Mouse (Mus musculus) embryonic facial prominence, embryonic 13.5 days (tissue): Measurements from ENCODE around the gene Chga. TPM values are rescaled to one million over a fixed set of nuclear protein-coding genes. Genes with fewer than 3 reads are reported as not detected.

ENCODE experiments used
- ATAC-seq: fragments of 200-750 bp; cut with Nextera tagmentation; 2 replicates; pipeline ENCODE4 v1.8.0; 2017; ENCODE audit warnings: low read depth; ENCODE audit not compliant: insufficient number of reproducible peaks, insufficient read depth, low FRiP score, low TSS enrichment
- H3K27ac ChIP-seq: fragments of 300-500 bp; sonication (generic); 2 replicates; pipeline ENCODE4 v1.5.1; 2015; ENCODE audit warnings: moderate library complexity, mild to moderate bottlenecking, inconsistent platforms
- H3K27me3 ChIP-seq: fragments of 300-500 bp; sonication (generic); 2 replicates; pipeline ENCODE4 v1.6.1; 2015; ENCODE audit warnings: mild to moderate bottlenecking, inconsistent platforms
- H3K36me3 ChIP-seq: fragments of 300-500 bp; sonication (generic); 2 replicates; pipeline ENCODE4 v1.6.1; 2015; ENCODE audit warnings: mild to moderate bottlenecking, inconsistent platforms
- H3K4me1 ChIP-seq: fragments of 300-500 bp; sonication (generic); 2 replicates; pipeline ENCODE4 v1.6.1; 2015; ENCODE audit warnings: inconsistent platforms
- H3K4me2 ChIP-seq: fragments of 300-500 bp; sonication (generic); 2 replicates; pipeline ENCODE4 v1.6.1; 2015; ENCODE audit warnings: moderate library complexity, mild to moderate bottlenecking, inconsistent platforms
- H3K4me3 ChIP-seq: fragments of 300-500 bp; sonication (generic); 2 replicates; pipeline ENCODE4 v1.5.1; 2015; ENCODE audit warnings: mild to moderate bottlenecking, inconsistent platforms
- H3K9ac ChIP-seq: fragments of 300-500 bp; sonication (generic); 2 replicates; pipeline ENCODE4 v1.6.1; 2015; ENCODE audit warnings: mild to moderate bottlenecking, inconsistent platforms
- H3K9me3 ChIP-seq: fragments of 300-500 bp; sonication (generic); 2 replicates; pipeline ENCODE4 v1.6.1; 2016; ENCODE audit warnings: inconsistent platforms
- WGBS: fragments of 180-500 bp; shearing (Covaris S2); methylation state at CpG from one replicate; pipeline ENCODE4 v1.1.7; 2015; ENCODE audit warnings: mixed read lengths; 5-methylcytosine and 5-hydroxymethylcytosine counted together
- polyA plus RNA-seq: library from polyadenylated mRNA; unstranded; fragments of >200 nt; fragmentation: Nextera tagmentation; extraction: Ambion mirVana; gene quantifications from 2 replicates; pipeline ENCODE4 v1.2.1, GENCODE M21; 2015

Gene Chga
- polyA plus RNA-seq, 1 experiment from 2014 or later = 3.4 TPM

DNA sequence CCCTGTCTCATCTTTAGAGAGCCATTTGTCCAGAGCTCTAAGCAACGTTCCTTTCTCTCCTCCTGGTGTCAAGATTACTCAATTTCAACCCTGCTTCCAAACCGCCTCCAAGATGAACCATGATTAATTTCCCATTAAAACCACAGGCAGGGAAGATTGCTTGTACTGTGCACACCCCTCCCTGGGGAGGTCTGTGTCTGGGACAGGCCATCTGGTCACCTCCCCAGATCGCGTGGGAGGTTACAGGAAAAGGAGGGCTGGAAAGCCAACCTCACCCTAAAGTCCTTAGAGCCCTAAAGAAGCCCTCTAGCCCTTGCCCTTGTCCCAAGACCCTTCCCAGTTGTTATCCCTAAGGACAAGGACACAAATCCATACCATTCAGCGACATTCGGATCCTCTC lies 45.6 kb downstream of the Chga start:
- Histone ChIP-seq H3K36me3 (peaks cover 16% of the 10 kb centered on the region), H3K27me3 (no peaks in the 10 kb centered on the region), H3K9me3 (peaks cover 5% of the 10 kb centered on the region; the same call in 1 of the 2 replicates), H3K27ac (no peak overlapping the region), H3K4me3 (no peak overlapping the region), H3K9ac (no peak overlapping the region), H3K4me1 (peaks cover 41% of the 10 kb centered on the region), H3K4me2 (no peak overlapping the region)
- 41% methylated on average over 6 of the region's 6 CpGs for WGBS
- ATAC-seq = no peak

DNA sequence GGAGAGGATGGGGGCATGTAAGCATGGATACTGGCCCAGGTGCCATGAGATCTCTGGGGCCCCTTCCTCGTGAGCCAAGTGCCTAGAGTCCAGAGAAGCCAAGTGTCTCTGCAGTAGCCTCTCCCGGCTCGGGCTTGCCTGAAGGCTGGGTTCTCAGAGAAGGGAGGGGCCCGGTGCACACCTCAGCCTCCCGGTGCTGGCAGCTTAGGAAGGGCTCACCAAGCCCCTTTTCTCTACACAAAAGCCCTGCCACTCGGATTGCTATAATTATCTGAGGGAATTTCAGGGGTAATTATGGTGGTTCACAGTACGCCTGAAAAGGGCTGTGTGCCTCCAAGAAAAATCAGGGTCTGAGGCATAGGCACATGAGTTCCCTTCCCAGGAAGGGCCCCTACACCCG lies 47.1 kb downstream of the Chga start:
- H3K27me3 ChIP-seq = no peaks in the 10 kb centered on the region
- 19% methylated on average over 8 of the region's 8 CpGs for WGBS
- peak overlapping the region; percentile 27; the same call in 1 of the 2 replicates for H3K4me2 ChIP-seq
- H3K36me3 ChIP-seq = peaks cover 16% of the 10 kb centered on the region
- H3K4me3 ChIP-seq = no peak overlapping the region
- peak overlapping the region; percentile 49 for H3K9ac ChIP-seq
- peak overlapping the region; percentile 78 for H3K27ac ChIP-seq
- peaks cover 5% of the 10 kb centered on the region; the same call in 1 of the 2 replicates for H3K9me3 ChIP-seq
- H3K4me1 ChIP-seq = peaks cover 46% of the 10 kb centered on the region
- ATAC-seq = peak; percentile 11; the same call in 1 of the 2 replicates

DNA sequence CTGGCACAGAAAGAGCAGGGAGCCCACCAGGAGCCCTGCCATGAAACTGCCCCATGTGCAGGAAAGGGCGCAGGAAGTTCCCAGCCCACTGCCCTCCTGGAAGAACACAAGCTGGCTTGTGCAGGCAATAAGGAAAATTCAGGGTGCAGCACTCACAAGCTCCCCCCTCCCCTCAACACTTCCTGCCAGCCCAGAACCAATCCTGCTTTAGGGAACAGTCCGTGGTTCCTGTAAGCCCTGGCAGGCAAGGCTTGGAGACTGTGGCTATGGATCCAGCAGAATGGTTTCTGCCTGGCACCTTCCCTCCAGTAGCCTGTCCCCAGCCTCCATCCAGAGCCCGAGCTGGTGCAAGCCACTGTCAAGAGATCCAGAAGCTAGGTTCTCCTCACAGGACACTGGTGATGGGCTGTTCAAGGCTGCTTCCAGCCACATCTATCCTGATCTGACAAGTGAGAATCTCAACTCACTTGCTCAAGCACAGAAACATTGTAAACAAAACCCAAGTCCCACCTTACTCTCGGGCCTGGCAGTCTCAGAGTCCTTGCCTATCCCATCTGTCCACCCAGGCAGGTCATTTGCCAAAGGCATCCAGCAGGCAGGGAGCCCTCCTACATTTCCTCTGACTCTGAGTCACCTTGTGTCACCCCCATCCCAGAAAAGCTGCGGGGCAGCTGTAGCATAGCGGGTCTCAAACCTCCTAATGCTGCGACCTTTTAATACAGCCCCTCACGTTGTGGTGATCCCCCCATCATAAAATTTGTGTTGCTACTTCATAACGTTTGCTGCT lies 47.7 kb downstream of the Chga start:
- Histone ChIP-seq H3K36me3 (peaks cover 16% of the 10 kb centered on the region), H3K27ac (peak overlapping the region; percentile 78), H3K4me1 (peaks cover 46% of the 10 kb centered on the region), H3K4me2 (peak overlapping the region; percentile 27; the same call in 1 of the 2 replicates), H3K4me3 (no peak overlapping the region), H3K9ac (peak overlapping the region; percentile 49), H3K9me3 (peaks cover 5% of the 10 kb centered on the region; the same call in 1 of the 2 replicates), H3K27me3 (no peaks in the 10 kb centered on the region)
- 61% methylated on average over 9 of the region's 9 CpGs for WGBS
- peak; percentile 32; the same call in 1 of the 2 replicates for ATAC-seq

DNA sequence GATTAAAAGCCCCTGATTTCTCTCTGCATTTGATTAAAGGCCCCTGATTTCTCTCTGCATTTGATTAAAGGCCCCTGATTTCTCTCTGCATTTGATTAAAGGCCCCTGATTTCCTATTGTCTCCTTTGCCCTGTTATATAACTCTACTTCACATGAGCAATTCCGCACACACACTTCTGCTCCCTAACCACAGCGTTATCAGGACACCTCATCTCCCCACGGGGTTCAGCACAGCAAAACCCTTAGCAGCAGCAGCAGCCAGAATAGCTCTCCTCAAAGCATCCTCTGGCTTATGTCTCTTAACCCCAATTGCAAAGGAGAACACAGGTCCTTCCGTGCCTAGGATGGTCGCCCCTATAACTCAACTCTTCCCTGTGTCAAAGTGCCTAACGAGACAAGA lies 50.8 kb downstream of the Chga start:
- ATAC-seq = no peak
- Histone ChIP-seq H3K4me1 (peaks cover 41% of the 10 kb centered on the region), H3K27ac (no peak overlapping the region), H3K36me3 (peaks cover 12% of the 10 kb centered on the region), H3K4me2 (no peak overlapping the region), H3K4me3 (no peak overlapping the region), H3K9ac (no peak overlapping the region), H3K27me3 (no peaks in the 10 kb centered on the region), H3K9me3 (no peaks in the 10 kb centered on the region)
- WGBS = 62% methylated on average over 6 of the region's 6 CpGs

DNA sequence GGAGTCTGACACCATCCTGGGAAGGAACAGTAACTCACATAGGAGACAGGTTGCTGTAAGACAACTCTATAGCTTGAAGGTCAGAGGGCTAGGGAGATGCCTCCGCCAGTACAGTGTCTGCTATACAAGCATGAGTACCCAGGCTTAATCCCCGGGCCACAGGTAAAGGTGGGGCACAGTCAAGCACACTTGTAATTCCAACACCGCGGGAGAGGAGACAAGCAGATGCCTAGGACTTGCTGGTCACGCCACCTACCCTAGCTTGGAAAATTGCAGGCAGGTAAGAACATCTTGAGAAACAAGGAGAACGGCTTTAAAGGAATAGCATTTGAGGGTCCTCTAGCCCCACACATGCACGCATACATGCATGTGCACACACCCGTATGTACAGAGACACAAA lies 52.3 kb downstream of the Chga start:
- no peaks in the 10 kb centered on the region for H3K27me3 ChIP-seq
- ATAC-seq = no peak
- WGBS = 89% methylated on average over 8 of the region's 8 CpGs
- H3K4me3 ChIP-seq = no peak overlapping the region
- H3K4me2 ChIP-seq = no peak overlapping the region
- H3K9me3 ChIP-seq = no peaks in the 10 kb centered on the region
- peaks cover 30% of the 10 kb centered on the region for H3K4me1 ChIP-seq
- H3K9ac ChIP-seq = no peak overlapping the region
- H3K27ac ChIP-seq = no peak overlapping the region
- H3K36me3 ChIP-seq = peaks cover 12% of the 10 kb centered on the region

DNA sequence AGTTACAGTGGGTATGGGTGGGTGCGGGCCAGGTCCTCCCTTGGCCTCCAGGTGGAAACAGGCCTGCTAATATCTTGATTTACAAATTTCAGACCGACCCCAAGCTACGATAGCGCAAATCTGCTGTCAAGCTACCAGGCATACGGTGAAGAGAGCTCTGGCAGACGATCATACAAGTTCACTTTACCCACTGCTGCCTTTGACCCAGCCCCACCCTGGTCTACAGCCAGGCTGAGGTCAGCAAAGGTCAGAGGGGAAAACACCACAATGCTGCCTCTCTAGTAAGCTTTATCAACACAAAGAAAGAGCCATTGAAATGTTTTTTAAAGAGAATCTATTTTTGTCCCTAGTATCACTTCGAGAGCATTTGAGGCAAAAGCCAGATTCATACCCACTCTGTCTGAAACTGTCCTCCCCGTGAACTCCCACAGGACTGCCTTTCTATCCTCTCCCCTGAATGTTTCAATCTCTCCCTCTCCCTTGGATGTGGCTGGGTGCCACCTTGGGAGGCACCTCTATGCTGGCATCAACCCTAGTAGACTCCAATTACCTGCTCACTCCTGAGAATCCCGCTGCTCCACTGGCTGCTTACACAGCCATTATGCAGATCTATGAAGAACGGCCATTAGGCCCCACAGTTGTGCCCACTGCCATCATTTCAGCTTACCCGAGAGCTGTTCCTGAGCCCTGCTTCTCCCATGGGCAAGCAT lies 53.2 kb downstream of the Chga start:
- peaks cover 21% of the 10 kb centered on the region for H3K4me1 ChIP-seq
- H3K9ac ChIP-seq = no peak overlapping the region
- H3K4me3 ChIP-seq = no peak overlapping the region
- peaks cover 12% of the 10 kb centered on the region for H3K36me3 ChIP-seq
- H3K27ac ChIP-seq = no peak overlapping the region
- no peaks in the 10 kb centered on the region for H3K27me3 ChIP-seq
- no peak for ATAC-seq
- no peak overlapping the region for H3K4me2 ChIP-seq
- no peaks in the 10 kb centered on the region for H3K9me3 ChIP-seq
- WGBS = 78% methylated on average over 11 of the region's 11 CpGs

DNA sequence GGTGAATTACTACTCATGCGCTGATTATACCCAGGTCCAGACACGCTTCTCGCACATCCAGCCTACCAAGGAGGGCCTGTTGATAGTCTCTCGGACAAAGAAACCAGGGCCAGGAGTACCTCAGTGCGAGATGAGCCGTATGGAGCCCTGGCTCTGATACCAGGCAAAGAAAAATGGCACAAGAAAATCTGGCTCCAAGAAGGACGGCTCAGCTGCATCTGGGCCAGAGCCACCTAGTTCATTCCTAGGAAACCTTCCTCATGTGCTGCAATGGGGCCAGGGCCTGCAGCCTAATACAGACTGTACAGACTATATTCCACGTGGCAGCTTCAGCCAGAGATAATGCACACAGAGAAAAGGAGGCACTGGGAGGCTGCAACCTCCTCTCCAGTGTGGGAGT lies 56.2 kb downstream of the Chga start:
- ATAC-seq = no peak
- no peak overlapping the region for H3K4me2 ChIP-seq
- no peak overlapping the region for H3K27ac ChIP-seq
- no peaks in the 10 kb centered on the region for H3K27me3 ChIP-seq
- peaks cover 25% of the 10 kb centered on the region for H3K4me1 ChIP-seq
- 89% methylated on average over 8 of the region's 8 CpGs for WGBS
- no peaks in the 10 kb centered on the region for H3K36me3 ChIP-seq
- H3K9me3 ChIP-seq = no peaks in the 10 kb centered on the region
- H3K9ac ChIP-seq = no peak overlapping the region
- no peak overlapping the region for H3K4me3 ChIP-seq

DNA sequence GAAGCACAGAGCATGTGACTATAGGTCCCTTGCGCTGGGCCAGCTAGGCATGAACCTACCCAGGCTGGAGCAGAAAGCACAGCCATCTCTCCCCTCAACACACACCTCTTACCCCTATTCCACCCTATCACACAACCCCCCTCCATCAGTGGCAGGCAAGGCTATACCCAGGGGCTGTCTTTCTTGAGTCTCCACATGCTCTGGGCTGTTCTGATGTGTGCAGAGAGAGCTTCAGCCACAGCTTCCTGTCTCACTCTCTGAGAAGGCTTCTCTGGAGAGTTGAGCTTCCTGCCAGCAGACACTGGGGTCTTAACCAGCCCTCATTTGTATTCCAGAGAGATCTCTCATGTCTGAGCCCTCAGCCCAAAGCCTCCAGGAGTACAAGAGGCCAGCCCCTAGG lies 57.7 kb downstream of the Chga start:
- Histone ChIP-seq H3K4me2 (no peak overlapping the region), H3K4me1 (peaks cover 35% of the 10 kb centered on the region), H3K4me3 (no peak overlapping the region), H3K36me3 (no peaks in the 10 kb centered on the region), H3K27ac (no peak overlapping the region), H3K9ac (no peak overlapping the region), H3K9me3 (no peaks in the 10 kb centered on the region), H3K27me3 (no peaks in the 10 kb centered on the region)
- 100% methylated on average over 1 of the region's 1 CpGs for WGBS
- ATAC-seq = no peak

DNA sequence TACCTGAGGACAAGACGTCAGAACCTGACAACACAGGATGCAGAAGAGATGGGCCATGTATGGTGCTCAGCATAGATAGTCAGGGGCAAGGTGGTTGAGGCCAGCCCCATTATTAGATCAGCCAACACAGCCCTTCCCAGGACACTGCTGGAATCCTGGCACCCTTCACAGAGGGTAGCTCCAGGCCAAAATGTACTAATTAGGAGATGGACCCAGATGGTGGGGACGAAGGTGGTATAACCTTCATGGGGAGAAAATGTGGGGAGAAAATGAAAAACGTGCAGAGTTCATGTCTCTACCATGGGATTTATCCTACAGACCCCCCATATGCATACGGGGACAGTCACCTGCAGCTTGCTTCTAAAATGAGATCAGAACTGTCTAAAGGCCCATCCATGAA lies 58.6 kb downstream of the Chga start:
- Histone ChIP-seq H3K4me1 (peaks cover 41% of the 10 kb centered on the region), H3K27ac (no peak overlapping the region), H3K9me3 (no peaks in the 10 kb centered on the region), H3K4me3 (no peak overlapping the region), H3K27me3 (no peaks in the 10 kb centered on the region), H3K4me2 (no peak overlapping the region), H3K36me3 (no peaks in the 10 kb centered on the region), H3K9ac (no peak overlapping the region)
- WGBS = 83% methylated on average over 4 of the region's 4 CpGs
- no peak for ATAC-seq

Other genes with a start within 250 kb of the Chga start
- 76.9 and 81.4 TPM in 2 replicates for gene Lgmn, start 115.2 kb upstream of the Chga start, polyA plus RNA-seq
- gene Golga5, start 85.8 kb upstream of the Chga start, polyA plus RNA-seq = 40.3 and 41.3 TPM in 2 replicates
- gene Itpk1, start 150.0 kb downstream of the Chga start, polyA plus RNA-seq = 10.4 and 10.8 TPM in 2 replicates
- gene Moap1, start 188.7 kb downstream of the Chga start, polyA plus RNA-seq = 25.5 and 25.7 TPM in 2 replicates
- 9.7 and 10.9 TPM in 2 replicates for gene Tmem251, start 188.8 kb downstream of the Chga start, polyA plus RNA-seq
- gene Gm28051, start 202.8 kb downstream of the Chga start, polyA plus RNA-seq = not detected in 2 replicates
- 36.0 and 38.9 TPM in 2 replicates for gene Gon7, start 202.8 kb downstream of the Chga start, polyA plus RNA-seq
- 42.1 and 44.7 TPM in 2 replicates for gene Ubr7, start 203.0 kb downstream of the Chga start, polyA plus RNA-seq
- gene Gm20604, start 203.7 kb downstream of the Chga start, polyA plus RNA-seq = 28.5 and 29.5 TPM in 2 replicates